Mouse (Mus musculus) retina, embryonic 14.5 days (tissue): ENCODE measurements around the gene Kansl3.
A peak's percentile ranks its signal among the peaks of the same experiment; 100 is the strongest.

Source experiments
- DNase-seq: peaks from one replicate; pipeline ENCODE4 v3.0.0-alpha.2; 2015; ENCODE audit warnings: low spot score

Kansl3 gene

GRCm38 (mm10) chr1:36368969-36369645 is at the start of gene Kansl3:
Gene Kansl3 (minus strand): TSS chr1:36369181.
- DNase-seq = peak; percentile 93

GRCm38 (mm10) chr1:36404531-36404930 is 35.5 kb upstream of the Kansl3 start:
- no peak for DNase-seq

- no peak for DNase-seq
Observed at GRCm38 (mm10) chr1:36401509-36401908, 32.5 kb upstream of the Kansl3 start.

GRCm38 (mm10) chr1:36397041-36397440 is 28.1 kb upstream of the Kansl3 start:
- DNase-seq = no peak

GRCm38 (mm10) chr1:36379582-36379981 is 10.6 kb upstream of the Kansl3 start:
- peak; percentile 4 for DNase-seq

GRCm38 (mm10) chr1:36378880-36379279 is 9.9 kb upstream of the Kansl3 start:
- DNase-seq = no peak

- DNase-seq = no peak
Observed at GRCm38 (mm10) chr1:36371934-36372845, 3.2 kb upstream of the Kansl3 start, which contains the start of gene Fer1l5. Gene Fer1l5 (plus strand): TSS chr1:36372291.

- no peak for DNase-seq
Observed at GRCm38 (mm10) chr1:36370918-36371317, 1.9 kb upstream of the Kansl3 start.

- DNase-seq = peak; percentile 49
Observed at GRCm38 (mm10) chr1:36368112-36368968, 641 bp downstream of the Kansl3 start.

GRCm38 (mm10) chr1:36367698-36368097 is 1.3 kb downstream of the Kansl3 start:
- DNase-seq = peak; percentile 13

- DNase-seq = no peak
Observed at GRCm38 (mm10) chr1:36356955-36357695, 11.9 kb downstream of the Kansl3 start.

- no peak for DNase-seq
Observed at GRCm38 (mm10) chr1:36352351-36352750, 16.6 kb downstream of the Kansl3 start.

- DNase-seq = no peak
Observed at GRCm38 (mm10) chr1:36342547-36342946, 26.4 kb downstream of the Kansl3 start.

GRCm38 (mm10) chr1:36332955-36333887 is 35.8 kb downstream of the Kansl3 start:
- DNase-seq = no peak

- DNase-seq = no peak
Observed at GRCm38 (mm10) chr1:36331743-36332142, 37.2 kb downstream of the Kansl3 start.

- DNase-seq = no peak
Observed at GRCm38 (mm10) chr1:36326815-36327214, 42.2 kb downstream of the Kansl3 start.

- DNase-seq = no peak
Observed at GRCm38 (mm10) chr1:36325900-36326321, 43.1 kb downstream of the Kansl3 start.

- peak; percentile 76 for DNase-seq
Observed at GRCm38 (mm10) chr1:36323746-36324448, 45.1 kb downstream of the Kansl3 start.

GRCm38 (mm10) chr1:36323076-36323475 is 45.9 kb downstream of the Kansl3 start:
- DNase-seq = no peak
